Mouse (Mus musculus): ENCODE results near the gene Lgals8.

Gene Lgals8

DNA sequence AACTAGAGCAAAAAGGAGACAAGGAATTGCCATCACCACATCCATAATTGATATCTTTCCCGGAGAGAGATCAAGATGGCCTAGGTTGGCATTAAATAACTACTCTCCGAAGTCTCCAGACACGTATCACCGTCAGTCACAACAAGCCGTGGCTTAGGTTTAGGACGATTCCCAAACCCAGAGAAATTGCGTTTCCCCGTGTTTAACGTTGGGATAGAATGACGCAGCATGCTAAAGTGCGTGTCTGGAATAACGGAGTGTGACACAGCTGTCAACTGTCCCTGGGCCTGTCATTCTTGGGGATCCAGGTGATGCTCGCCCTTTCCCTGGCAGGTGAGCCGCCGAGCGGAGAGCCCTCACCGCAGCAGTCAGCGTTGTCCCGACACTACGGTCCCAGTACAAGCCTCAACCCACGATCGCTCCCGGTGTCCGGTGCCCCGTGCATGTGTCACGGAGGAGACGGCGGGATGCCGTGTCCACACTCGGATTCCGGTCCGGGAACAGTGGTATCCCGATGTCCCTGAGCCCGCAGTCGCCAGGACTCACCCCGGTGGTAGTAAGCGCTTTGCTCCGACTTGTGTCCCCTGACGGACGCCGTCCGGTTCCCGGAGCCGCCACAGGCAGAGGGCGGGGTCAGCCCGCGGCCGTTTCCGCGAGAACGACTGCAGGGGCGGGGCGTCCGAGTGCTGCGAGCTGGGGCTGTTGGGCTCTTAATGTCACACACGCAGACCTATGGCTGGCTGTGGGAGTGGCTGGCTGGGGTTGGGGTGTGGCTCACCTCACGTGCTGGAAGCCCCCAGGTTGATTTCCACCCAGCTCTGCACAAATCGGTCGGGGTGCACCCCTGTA lies 3.6 kb downstream of the Lgals8 start:
- no peak for DNase-seq (ENCODE audit: extremely low read depth, low read depth, low spot score)

DNA sequence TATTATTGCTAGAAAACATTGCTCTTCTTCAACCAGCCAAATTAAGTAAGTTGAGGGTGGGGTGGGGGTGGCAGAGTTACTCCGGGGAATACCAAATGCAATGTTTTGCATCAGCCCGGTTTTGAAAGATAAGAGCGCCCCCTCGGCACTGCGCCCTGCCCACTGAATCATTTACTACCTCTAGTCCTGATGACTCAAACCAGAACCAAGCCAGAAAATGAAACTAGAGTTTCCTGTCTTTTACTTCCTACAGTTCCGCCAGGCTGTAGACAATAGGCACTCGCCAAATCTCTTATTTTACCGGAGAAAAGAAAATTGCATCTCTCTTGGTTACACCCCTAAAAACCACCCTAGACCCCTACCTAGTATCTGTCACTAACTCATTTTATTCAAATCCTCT lies 4.3 kb downstream of the Lgals8 start:
- no peak for DNase-seq (ENCODE audit: extremely low read depth, low read depth, low spot score)

DNA sequence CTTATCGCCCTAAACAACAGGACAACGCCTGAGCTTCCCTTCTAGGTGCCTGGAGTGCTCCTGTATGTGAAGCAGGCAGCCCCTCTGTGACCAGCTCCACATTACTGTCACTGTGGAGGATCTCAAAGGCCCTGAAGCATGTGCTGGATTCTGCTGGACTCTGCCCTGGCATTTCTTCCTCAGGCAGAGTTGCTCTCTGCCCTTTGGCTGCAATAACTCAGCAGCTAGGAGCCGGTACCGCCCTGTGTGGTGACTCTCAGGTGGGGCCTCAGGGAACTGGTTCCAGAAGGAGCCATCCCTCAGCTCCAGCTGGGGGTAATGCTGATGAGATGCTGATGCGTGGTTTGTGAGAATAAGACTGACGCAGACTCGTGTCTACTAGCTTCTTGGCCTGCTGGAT lies 8.0 kb downstream of the Lgals8 start:
- DNase-seq (ENCODE audit: extremely low read depth, low read depth, low spot score): no peak

DNA sequence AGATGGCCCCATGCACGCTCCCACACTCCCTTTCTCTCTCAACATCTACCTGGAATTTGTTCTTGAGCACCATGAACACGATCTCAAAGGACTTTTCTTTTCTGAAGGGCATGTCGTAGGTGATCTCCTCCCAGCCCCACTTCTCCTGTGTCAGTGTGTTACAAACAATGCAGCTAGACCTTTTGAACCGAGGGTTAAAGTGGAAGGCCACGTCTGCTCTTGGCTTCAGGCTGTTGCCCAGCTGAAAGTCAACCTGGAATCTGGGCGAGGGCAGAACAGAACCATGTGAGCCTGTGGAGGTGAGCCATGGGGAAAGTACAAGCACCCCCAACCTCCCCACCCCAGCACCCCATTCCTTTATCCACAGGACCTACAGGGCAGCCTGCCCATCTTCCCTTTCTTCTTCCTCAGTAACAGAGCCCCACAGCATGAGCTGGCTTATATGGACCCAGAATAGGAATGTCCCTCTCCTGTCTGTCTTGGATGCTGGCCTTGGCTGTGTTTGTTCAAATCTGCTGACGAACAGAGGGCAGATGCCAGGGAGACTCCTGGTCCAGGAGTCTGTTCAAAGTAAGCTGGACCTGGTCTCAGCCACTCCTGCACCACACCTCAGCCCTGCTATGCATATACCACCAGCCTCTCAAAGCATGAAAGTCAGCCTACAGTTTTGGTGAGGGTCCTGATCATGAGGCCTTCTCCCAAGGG lies 9.9 kb downstream of the Lgals8 start:
- DNase-seq (ENCODE audit: extremely low read depth, low read depth, low spot score): no peak

DNA sequence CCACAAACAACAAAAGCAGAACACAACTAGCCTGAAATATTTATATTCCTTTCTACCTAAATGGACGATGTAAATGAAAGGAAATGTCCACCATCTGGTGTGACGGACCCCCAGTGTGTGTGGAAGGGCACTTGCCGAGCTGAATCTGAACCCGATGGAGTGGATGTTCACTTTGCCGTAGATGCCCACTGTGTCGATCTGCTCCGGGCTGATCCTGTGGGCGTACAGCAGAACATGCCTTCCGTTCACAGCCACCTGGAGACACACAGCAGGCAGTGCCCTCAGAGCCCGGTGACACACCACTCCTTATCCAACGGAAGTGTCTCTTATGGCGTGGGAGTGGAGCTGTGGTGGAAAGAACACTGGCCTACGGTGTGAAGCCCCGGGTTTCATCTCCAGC lies 11.6 kb downstream of the Lgals8 start:
- DNase-seq (ENCODE audit: extremely low read depth, low read depth, low spot score): no peak

DNA sequence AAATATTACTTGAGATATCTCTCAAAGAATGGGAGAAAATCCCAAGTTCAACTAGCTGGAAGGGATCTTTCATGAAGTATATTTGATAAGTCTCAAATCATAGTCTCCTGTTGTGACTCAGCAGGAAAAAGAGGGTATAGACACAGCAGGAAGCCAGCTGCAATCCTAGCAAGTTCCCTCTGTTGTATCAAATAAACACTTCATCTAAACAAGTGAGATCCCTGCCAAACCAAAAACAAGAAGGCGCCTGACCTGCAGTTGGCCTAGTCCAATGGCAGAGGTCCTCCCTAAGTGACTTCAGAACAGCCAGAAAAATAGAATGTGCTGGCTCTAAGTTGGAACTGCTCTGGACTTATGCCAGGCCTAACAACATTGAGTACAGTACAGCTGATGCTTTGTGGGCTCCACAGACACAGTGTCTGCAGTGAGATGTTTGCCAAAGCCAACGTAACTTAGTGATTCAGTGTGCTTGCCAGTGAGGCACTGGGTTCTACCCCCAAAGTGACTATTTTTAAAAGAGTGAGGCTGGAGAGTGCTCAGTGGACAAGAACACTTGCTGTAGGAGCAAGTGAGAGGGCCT lies 22.6 kb downstream of the Lgals8 start:
- no peak for DNase-seq (ENCODE audit: extremely low read depth, low read depth, low spot score)

DNA sequence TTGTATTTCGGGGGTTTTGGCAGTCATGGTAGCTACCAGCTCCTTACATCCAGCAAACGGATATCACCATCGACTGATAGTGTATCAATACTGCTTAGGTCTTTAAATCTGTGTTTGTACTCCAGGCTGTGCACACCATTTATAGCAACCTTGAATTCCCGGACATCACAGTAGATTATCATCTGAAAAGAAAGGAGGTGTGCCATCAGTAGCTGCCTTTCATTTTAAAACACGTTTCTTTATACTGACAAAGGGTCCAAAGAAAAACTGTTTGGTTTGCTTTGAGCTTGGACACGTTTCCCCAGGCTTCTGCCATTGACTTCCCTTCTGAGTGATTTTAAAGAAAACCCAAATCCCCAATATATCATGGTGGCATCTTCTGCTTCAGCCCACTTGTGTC lies 23.9 kb downstream of the Lgals8 start:
- no peak for DNase-seq (ENCODE audit: extremely low read depth, low read depth, low spot score)

DNA sequence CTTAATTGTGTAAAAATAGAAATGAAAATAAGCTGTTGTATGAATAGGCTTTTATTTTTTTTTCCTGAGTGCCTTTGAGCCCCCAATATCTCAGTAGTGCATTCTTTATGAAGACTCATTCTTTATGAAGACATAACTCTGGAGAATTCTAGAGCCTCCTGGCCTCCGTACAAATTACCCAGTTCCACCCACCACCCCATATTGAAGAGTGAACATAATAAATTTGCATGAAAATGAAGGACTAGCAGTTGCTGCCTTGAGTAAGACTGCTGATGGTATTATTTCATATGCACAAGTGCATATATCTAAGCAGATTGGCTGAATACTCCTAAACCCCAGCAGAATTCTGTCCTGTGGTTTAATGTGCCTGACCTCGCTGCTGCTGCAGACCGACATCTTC lies 25.2 kb downstream of the Lgals8 start:
- DNase-seq (ENCODE audit: extremely low read depth, low read depth, low spot score): no peak

DNA sequence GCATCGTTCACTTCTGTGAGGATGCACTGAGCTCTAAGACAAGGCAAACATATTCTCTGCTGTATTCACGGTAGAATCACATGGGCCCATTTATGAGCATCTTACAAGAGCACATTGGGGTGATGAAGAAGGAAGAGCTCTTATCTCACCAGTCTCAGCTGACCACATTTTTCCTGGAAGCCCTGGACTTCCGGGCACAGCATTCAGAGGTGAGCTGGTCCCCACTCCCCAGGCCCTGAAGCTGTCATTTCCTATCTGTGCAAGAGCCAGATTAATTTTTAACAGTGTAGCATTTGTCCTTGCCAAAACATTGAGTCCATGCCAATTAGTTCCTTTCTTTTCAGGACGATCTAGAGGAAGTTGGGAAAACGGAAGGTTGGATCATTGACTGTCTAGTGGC lies 30.9 kb downstream of the Lgals8 start:
- no peak for DNase-seq (ENCODE audit: extremely low read depth, low read depth, low spot score)

DNA sequence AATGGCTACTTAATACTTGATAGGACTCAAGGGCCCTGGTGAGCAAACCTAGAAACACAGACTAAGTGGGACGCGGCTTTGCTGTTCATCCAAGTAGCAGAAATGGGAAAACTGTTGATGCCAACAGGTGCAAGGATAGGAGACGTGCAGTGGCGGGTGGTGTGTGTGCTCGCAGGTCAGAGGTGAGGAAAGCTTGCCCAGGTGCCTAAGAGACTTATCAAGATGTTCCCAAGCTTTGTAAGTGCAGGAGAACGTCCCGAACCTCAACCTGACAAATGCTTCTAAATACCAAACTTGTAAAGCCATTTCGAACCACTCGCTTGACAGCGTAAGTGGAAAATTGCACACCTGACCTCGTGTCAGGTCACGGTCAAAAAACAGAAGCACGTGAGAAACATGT lies 36.2 kb downstream of the Lgals8 start:
- DNase-seq (ENCODE audit: extremely low read depth, low read depth, low spot score): no peak

DNA sequence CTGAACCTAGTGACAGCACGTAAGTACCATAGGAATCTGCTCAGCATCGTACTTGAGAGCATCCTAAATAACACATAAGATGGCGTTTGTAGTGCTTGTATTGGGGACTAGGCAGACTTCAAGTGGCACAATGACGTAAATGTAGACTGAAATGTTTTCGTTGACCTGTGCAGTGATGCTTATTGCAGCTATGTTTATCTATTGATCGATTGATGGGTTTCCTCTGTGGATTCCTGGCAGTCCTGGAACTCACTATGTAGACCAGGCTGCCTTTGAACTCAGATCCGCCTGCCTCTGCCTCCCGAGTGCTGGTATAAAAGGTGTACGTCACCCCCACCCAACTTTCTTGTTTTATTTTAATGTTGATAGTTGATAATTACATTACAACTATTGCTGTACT lies 44.1 kb downstream of the Lgals8 start:
- DNase-seq (ENCODE audit: extremely low read depth, low read depth, low spot score): no peak

DNA sequence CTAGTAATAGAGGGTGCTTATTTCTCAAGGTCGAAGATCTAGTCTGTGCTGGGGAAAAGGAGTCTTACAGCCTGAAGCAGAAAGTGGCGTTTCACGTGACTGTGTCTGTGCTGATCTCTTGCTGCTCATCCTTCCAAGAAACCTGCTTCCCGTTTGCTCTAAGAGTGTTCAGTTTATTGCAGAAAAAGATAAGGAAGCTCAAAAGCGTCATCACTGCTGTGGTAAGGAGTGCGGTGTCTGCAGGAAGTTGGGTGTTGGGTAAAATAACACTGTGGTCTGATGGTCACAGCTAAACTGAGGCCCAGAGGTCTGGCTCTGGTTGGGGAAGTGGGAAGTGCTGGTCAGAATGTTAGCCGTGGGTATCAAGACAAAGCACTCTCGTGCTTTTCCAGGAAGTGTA lies 52.7 kb downstream of the Lgals8 start:
- no peak for DNase-seq (ENCODE audit: extremely low read depth, low read depth, low spot score)

DNA sequence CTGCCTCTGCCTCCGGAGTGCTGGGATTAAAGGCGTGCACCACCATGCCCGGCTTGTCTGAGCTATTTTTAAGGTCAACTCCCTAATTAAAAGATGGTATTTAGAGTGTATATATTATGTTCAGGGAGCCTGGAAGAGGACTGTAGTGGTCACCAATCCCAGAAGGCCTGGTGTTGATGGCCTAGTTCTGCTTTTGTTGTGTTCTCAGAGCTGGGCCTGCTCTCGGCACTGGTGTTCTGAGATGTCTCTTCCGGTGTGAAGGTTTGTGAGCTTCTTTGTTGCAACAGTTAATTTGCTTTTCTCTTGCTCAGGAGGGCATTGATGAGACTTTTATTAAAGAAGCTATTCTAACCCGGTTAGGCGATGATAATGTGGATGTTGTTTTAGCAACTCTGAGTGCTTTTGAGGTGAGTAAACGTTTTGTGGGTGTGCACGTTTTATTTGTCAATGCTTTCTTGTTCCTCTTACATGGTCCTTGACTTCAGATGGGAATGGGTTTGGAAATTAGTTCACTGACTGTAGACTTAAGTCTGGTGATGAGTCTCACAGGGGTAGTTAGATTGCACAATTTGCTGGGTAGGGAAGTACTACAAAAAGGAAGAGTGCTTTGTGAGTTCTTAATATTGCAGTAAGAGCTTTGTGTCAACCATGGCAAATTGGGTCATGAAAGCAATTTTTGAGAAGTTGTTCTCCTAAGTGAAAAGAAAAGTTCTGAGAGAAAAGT lies 56.2 kb downstream of the Lgals8 start:
- no peak for DNase-seq (ENCODE audit: extremely low read depth, low read depth, low spot score)

DNA sequence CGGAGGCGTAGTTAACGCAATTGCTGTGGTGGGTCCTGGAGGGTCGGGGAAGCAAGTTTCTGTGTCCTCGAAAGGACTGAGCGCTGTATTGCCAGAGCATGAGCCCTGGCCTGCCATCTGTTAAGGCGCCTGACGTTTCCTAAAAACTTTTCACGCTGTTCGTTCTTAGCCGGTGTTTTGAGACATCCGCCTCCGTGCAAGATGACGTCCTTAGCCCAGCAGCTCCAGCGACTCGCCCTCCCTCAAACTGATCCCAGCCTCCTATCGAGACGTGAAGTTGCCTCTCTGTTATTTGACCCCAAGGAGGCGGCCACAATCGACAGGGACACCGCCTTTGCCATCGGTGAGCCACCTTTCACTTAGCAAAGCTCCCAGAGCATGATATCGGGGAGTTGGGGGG lies 69.2 kb downstream of the Lgals8 start:
- no peak for DNase-seq (ENCODE audit: extremely low read depth, low read depth, low spot score)

DNA sequence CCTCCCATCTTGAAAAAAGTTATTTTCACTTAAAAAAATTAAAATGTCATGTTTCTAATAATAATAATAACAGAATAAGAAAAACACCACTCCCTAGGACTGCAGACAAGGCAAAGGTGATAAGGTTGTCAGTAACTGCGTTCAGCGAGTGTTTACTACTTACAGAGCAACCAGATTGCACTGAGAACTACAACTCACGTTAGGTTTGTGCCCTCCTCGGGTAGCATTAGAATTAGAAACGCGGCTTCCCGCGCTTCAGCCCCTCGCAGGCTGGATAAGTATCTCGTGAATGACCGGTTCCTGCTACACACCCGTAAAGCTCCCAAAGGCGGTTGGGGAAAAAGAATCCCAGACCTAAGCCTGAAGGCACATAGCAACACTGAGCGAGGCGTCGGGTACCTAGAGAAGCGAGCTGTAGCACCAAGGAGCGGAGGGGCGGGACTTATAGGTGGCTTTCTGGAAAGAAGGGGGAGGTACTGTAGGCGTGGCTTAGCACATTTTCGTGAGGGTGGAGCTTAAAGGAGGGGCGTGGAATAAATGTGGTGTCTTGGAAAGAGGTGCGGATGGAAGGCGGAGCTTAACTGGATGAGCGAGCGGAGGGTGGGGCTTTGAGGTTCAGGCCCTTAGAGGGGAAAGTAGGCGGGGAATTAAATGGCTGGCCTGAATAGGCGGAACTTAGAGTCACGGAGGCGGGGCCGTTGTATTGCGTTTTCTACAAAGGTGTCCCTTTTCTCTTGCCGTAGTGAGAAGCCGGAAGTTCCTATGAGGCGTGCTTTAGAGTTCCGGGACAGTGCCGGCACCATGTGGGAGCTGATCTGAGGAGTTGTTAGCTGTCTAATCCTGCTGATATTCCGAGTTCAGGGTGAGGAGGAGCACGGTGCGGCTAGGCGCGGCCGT lies 69.9 kb downstream of the Lgals8 start, which contains the start of gene Heatr1:
Gene Heatr1, plus strand, starts transcription at position 419 of the 897 bp plus-strand sequence.
- DNase-seq (ENCODE audit: extremely low read depth, low read depth, low spot score): peak; percentile 99
